Mouse (Mus musculus): ENCODE results near the gene Ndufa8. TPM values are rescaled to one million over a fixed set of nuclear protein-coding genes. Genes with fewer than 3 reads are reported as not detected.
A peak's percentile ranks its signal among the peaks of the same experiment; 100 is the strongest.

Ndufa8 gene
- polyA plus RNA-seq, 1 experiment from 2014 or later = 156 TPM

DNA sequence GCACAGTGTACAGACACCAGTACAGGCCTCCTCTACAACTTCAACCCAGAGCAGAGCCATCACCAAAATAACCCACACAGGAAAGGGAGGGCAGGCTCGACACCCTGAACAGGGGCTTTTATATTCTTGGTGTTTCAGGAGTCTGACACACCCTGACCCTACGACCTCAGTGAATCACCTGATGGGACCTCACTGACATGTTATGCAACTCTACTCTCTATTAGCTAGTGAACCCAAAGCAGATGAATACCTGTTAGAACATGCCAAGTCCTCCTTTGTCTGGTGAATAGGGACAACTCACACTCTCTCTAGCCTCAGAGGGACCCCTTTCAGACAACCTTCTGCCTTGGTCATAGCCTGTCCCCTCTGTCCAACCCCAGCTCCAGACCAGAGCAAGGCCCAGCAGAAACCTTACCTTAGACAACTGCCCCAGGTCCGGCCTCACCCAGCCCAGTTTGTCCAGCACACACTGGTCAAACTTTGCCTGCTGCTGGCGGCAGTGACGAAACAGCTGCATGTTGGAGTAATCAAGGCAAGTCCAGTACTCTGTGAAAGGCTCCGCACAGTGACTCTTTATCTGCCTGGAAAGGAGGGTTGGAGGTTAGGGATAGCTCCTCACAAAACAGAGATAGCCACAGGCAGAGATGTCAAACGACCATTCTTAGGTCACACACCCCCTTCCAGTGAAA, 9.8 kb downstream of the Ndufa8 start:
- Histone ChIP-seq H3K4me2 (no peak overlapping the region), H3K27me3 (no peaks in the 10 kb centered on the region), H3K9me3 (replicated peaks) (no peaks in the 10 kb centered on the region), H3K4me3 (replicated peaks) (no peak overlapping the region), H3K27ac (no peak overlapping the region), H3K4me1 (replicated peaks) (peaks cover 19% of the 10 kb centered on the region), H3K36me3 (peaks cover 66% of the 10 kb centered on the region), H3K9ac (no peak overlapping the region)
- peak; percentile 28 for ATAC-seq (ENCODE audit: low read depth)
- DNase-seq = no peak
- 64% methylated on average over 7 of the region's 7 CpGs for WGBS (ENCODE audit: insufficient replicate concordance)

DNA sequence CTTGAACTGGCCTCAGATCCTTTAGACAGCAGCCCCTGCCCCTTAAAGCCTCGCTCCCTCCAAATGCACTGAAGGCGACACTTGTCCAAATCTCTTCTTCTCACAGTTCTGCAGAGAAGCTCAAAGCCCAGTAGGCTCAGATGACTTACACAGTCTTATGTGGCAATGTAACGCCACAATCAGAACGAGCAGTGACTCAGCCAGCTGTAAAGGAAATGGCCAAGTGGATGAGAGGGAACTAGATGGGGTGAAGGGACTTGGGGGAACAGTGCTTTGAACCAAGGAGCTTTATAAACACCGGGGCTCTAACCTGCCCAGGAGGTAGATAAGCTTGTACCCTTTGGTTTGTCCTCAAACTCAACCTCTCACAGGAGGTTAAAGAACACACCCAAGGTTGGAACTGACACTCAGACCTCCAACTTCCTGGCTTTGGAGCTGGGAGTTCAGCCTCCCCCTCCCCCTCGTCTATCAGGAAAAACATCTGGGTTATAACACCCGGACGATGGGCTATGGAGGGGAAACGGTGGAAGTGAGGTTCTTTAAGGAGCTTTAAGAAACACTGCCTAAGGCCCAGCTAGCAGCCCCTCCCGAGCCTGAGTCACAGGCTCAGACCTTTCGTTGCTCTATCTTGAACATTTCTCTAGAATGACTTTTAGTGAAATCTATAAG, 13.7 kb downstream of the Ndufa8 start:
- Histone ChIP-seq H3K27ac (no peak overlapping the region), H3K4me2 (no peak overlapping the region), H3K4me3 (replicated peaks) (no peak overlapping the region), H3K4me1 (replicated peaks) (peaks cover 8% of the 10 kb centered on the region), H3K9ac (no peak overlapping the region), H3K27me3 (no peaks in the 10 kb centered on the region), H3K9me3 (replicated peaks) (no peaks in the 10 kb centered on the region), H3K36me3 (peaks cover 45% of the 10 kb centered on the region)
- no peak for DNase-seq
- ATAC-seq (ENCODE audit: low read depth) = no peak
- WGBS (ENCODE audit: insufficient replicate concordance) = 26% methylated on average over 11 of the region's 11 CpGs

DNA sequence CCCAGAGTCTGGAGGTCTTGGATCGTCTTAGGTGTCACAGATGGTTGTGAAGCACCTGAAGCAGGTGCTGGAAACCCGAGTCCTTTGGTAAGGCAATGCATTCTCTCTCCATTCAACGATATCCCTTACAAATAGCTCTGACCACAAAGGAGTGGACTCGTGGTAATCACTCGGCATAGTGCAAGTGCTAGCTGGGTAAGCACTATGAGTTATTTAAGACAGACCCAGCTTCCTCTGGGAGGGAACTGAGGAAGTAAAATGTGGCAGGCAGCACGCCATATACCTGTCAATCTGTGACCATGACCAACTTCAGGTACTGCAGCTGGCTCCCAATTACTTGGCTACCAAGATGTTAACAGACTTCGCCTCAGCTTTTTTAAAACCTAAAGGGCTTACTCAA, 14.3 kb downstream of the Ndufa8 start:
- no peak for ATAC-seq (ENCODE audit: low read depth)
- no peaks in the 10 kb centered on the region for H3K27me3 ChIP-seq

DNA sequence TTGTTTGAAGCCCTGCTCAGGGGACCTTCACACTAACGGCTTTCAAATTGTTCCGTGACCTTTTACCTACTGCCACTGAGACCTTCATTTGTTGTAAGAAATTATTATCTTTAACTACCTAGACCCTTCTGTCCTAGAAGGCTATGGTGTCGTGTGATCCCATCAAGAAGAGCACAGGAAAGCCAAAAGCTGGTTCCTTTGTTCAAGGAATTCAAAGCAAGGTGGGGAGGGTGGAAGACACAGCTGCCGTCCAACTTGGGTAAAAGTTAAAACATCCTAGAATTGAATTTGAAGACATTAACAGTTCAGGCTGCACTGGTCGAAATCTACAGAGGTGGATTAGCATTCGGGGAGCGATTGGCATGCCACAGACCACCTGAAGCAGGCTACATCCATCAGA, 15.2 kb downstream of the Ndufa8 start:
- Histone ChIP-seq H3K4me1 (replicated peaks) (peaks cover 4% of the 10 kb centered on the region; the same call in 1 of the 2 replicates), H3K27ac (no peak overlapping the region), H3K9ac (no peak overlapping the region), H3K4me3 (replicated peaks) (no peak overlapping the region), H3K4me2 (no peak overlapping the region), H3K9me3 (replicated peaks) (no peaks in the 10 kb centered on the region), H3K36me3 (peaks cover 33% of the 10 kb centered on the region), H3K27me3 (no peaks in the 10 kb centered on the region)
- no peak for DNase-seq
- WGBS (ENCODE audit: insufficient replicate concordance) = 67% methylated on average over 7 of the region's 7 CpGs
- ATAC-seq (ENCODE audit: low read depth) = no peak

More for the DNA sequence above, 14.3 kb downstream of the Ndufa8 start:
- H3K36me3 ChIP-seq = peaks cover 41% of the 10 kb centered on the region
- no peak overlapping the region for H3K4me2 ChIP-seq
- H3K27ac ChIP-seq = no peak overlapping the region
- no peak for DNase-seq
- no peak overlapping the region for H3K4me3 ChIP-seq (replicated peaks)
- no peaks in the 10 kb centered on the region for H3K9me3 ChIP-seq (replicated peaks)
- WGBS (ENCODE audit: insufficient replicate concordance) = 47% methylated on average over 7 of the region's 7 CpGs
- H3K9ac ChIP-seq = no peak overlapping the region
- peaks cover 7% of the 10 kb centered on the region for H3K4me1 ChIP-seq (replicated peaks)

DNA sequence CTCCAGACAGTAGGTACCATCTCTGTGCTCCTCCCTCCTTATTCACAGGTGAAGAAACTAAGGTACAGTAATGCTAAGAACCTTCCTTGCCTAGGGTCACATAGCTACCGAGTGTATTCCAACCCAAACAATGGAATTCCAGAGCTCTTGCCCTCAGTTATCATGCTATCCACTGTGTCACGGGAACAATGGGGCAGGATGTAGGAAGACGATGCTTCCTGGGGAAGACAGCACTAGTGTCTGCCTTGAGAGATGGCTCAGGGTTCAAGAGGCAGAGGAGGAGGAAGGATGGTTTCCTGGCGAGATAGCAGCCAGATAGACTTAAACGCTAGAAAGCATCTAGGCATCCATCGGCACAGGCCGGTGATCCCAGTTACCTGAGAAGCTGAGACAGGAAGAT, 16.3 kb downstream of the Ndufa8 start:
- 41% methylated on average over 7 of the region's 7 CpGs for WGBS (ENCODE audit: insufficient replicate concordance)
- H3K36me3 ChIP-seq = peaks cover 22% of the 10 kb centered on the region
- H3K4me3 ChIP-seq (replicated peaks) = no peak overlapping the region
- peaks cover 4% of the 10 kb centered on the region; the same call in 1 of the 2 replicates for H3K4me1 ChIP-seq (replicated peaks)
- no peak overlapping the region for H3K9ac ChIP-seq
- H3K27me3 ChIP-seq = no peaks in the 10 kb centered on the region
- DNase-seq (no peak), ATAC-seq (ENCODE audit: low read depth) (no peak)
- H3K9me3 ChIP-seq (replicated peaks) = no peaks in the 10 kb centered on the region
- no peak overlapping the region for H3K4me2 ChIP-seq
- H3K27ac ChIP-seq = no peak overlapping the region

DNA sequence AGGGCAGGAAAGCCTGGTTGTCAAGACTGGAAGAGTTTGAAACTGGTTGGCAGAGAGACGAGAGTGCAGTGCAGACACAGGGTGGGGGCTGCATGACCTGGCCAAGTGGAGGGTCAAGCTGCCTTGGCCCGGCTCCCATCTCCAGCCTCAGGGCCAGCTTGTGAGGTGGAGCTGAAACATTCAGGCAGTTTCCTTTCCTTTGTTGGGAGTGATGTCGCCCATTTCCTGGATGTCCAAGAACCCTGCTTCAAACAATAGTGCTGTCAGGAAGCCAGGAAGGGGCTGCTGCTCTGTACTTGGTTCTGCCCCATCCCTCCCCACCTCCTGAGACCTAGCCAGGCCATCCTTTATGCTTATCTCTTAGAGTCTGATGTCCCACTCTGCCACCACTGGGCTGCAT, 25.9 kb downstream of the Ndufa8 start:
- DNase-seq (no peak), ATAC-seq (ENCODE audit: low read depth) (no peak)
- H3K4me2 ChIP-seq = no peak overlapping the region
- H3K9me3 ChIP-seq (replicated peaks) = no peaks in the 10 kb centered on the region
- no peak overlapping the region for H3K9ac ChIP-seq
- H3K4me1 ChIP-seq (replicated peaks) = no peaks in the 10 kb centered on the region; the same call in 1 of the 2 replicates
- H3K4me3 ChIP-seq (replicated peaks) = no peak overlapping the region
- peaks cover 19% of the 10 kb centered on the region for H3K27me3 ChIP-seq
- no peak overlapping the region for H3K27ac ChIP-seq
- H3K36me3 ChIP-seq = no peaks in the 10 kb centered on the region
- 23% methylated on average over 3 of the region's 3 CpGs for WGBS (ENCODE audit: insufficient replicate concordance)

DNA sequence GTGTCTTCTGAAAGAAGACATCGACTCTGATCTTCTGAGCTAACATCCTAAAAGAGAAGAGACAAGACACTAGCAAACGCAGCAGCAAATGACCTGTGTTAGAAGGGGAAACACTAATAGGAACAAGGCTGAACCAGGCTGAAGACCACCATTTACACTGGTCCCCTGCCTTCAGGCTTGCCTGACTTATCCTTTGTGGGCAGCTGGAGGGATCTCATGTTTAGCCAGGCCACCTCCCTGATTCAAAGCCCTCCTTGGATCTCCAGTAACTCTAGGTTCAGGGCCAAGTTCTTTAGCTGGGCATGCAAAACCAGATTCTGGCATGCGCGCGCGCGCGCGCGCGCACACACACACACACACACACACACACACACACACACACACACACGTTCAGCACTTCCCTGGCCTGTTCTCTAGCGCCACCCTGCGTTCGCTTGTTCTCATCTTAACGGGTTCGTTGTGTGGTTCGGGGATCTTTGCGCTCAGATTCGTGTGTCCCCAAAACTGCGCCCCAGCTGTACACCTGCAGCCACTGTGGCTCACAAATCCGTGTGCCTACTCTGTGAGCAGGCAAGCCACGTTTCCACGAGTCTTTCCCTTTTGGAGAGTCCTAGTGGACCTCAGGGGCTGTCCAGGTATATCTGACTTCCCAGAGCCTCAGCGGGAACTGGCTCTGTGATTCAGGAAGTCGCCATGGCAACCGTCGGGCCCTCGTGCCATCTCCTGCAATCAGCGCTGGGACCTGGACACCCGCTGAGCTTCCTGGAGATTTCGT, 27.6 kb downstream of the Ndufa8 start:
- 15% methylated on average over 32 of the region's 32 CpGs for WGBS (ENCODE audit: insufficient replicate concordance)
- H3K27me3 ChIP-seq = peaks cover 19% of the 10 kb centered on the region
- ATAC-seq (ENCODE audit: low read depth) = no peak
- H3K4me1 ChIP-seq (replicated peaks) = no peaks in the 10 kb centered on the region; the same call in 1 of the 2 replicates
- H3K9me3 ChIP-seq (replicated peaks) = no peaks in the 10 kb centered on the region
- peak; percentile 20 for DNase-seq
- H3K4me3 ChIP-seq (replicated peaks) = no peak overlapping the region
- no peak overlapping the region for H3K9ac ChIP-seq
- no peaks in the 10 kb centered on the region for H3K36me3 ChIP-seq
- no peak overlapping the region for H3K27ac ChIP-seq
- peak overlapping the region; percentile 9; the same call in 1 of the 2 replicates for H3K4me2 ChIP-seq

DNA sequence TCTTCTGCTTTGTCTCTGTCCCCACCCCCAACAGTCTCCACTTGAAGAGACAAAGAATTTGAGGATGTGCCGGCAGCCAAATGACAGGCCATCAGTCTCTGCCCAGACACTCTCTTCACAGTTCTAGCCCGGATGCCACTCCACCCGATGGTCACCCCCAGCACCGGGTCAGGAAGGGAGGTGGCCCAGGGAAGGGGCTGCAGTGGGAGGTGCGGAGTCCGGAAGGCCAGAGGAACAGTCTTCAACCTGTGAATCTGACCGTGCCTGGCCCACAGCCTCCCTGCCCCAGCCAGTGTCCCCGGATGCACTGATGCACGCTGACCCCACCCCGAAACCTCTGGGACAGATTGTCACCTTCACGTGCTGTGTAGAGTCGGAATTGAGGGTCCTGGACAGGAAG, 36.2 kb downstream of the Ndufa8 start:
- H3K4me3 ChIP-seq (replicated peaks) = no peak overlapping the region
- H3K4me1 ChIP-seq (replicated peaks) = peaks cover 10% of the 10 kb centered on the region
- ATAC-seq (ENCODE audit: low read depth) (no peak), DNase-seq (no peak)
- no peaks in the 10 kb centered on the region for H3K9me3 ChIP-seq (replicated peaks)
- H3K36me3 ChIP-seq = no peaks in the 10 kb centered on the region
- no peak overlapping the region for H3K27ac ChIP-seq
- H3K4me2 ChIP-seq = no peak overlapping the region
- WGBS (ENCODE audit: insufficient replicate concordance) = 39% methylated on average over 12 of the region's 12 CpGs
- no peak overlapping the region for H3K9ac ChIP-seq
- H3K27me3 ChIP-seq = peaks cover 44% of the 10 kb centered on the region

DNA sequence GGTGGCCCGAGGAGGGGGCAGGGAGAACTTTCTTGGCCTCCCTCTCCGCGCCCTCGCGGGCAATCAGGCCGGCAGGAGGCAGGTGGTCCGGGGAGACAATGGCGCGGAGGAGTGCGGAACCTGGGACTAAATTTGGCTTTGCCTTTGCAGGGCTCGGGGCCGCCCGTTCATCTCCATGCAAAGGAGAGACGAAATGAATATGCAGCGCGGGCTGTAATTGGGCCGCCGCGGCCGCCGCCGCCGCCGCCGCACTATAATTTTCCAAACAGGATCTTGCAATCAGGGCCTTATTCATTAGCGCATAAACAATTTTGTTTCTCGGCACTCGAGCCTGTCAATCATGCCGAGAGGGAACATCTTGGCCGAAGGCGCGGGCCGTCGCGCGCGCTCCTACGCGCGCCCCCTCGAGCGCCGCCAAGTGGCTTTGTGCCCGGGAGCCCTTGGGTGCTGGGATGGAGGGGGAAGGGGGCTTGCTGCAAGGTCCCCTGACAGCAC, 37.8 kb downstream of the Ndufa8 start:
- peaks cover 46% of the 10 kb centered on the region for H3K27me3 ChIP-seq
- no peak for ATAC-seq (ENCODE audit: low read depth)

DNA sequence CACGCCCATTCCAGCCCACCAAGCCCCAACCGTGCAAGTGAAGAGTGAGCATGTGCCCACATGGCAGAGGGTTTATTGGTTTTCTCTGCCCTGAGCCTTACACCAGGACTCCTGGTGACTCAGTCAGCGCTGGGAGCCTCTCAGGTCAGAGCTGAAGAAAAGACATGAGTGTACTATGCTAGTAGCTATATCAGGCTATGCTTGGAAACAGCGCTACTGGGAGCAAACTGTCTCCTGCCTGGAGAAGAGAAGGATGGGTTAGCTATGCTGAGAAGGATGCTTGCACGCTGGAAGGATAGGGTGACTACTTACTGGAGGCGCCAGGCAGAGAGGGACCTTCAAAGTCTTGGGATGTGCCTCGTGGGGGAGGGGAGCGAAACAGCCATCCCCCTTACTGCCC, 38.6 kb downstream of the Ndufa8 start:
- Histone ChIP-seq H3K4me3 (replicated peaks) (no peak overlapping the region), H3K27me3 (peaks cover 51% of the 10 kb centered on the region), H3K4me1 (replicated peaks) (peaks cover 19% of the 10 kb centered on the region), H3K4me2 (no peak overlapping the region), H3K27ac (no peak overlapping the region), H3K9me3 (replicated peaks) (no peaks in the 10 kb centered on the region), H3K36me3 (no peaks in the 10 kb centered on the region), H3K9ac (no peak overlapping the region)
- WGBS (ENCODE audit: insufficient replicate concordance) = 39% methylated on average over 8 of the region's 8 CpGs
- no peak for ATAC-seq (ENCODE audit: low read depth)
- DNase-seq = no peak

More for the DNA sequence above, 37.8 kb downstream of the Ndufa8 start:
- peak overlapping the region; percentile 13; the same call in 1 of the 2 replicates for H3K9ac ChIP-seq
- H3K4me2 ChIP-seq = peak overlapping the region; percentile 61
- under 1% methylated on average over 44 of the region's 44 CpGs for WGBS (ENCODE audit: insufficient replicate concordance)
- no peak overlapping the region for H3K27ac ChIP-seq
- peaks cover 17% of the 10 kb centered on the region for H3K4me1 ChIP-seq (replicated peaks)
- H3K4me3 ChIP-seq (replicated peaks) = peak overlapping the region; percentile 39
- H3K36me3 ChIP-seq = no peaks in the 10 kb centered on the region
- no peaks in the 10 kb centered on the region for H3K9me3 ChIP-seq (replicated peaks)
- no peak for DNase-seq

DNA sequence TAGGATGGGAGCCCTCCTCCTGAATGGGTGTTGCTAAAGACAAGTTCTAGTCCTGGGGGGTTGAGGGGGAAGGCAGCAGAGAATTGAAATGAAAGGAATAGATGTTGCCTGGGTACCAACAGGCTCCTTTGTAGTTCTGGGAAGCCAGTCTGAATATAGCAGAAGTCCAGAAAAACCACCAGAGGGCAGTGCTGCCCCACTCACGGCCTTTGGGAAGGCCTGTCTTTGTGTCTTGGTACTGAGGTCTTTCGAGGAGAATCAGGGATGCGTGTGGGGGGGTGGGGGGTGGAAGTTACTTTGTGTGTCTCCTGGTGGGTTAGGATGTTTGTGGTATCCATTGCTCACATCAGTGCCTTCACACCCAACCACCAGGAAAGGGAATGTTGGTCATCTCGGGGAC, 39.8 kb downstream of the Ndufa8 start:
- no peaks in the 10 kb centered on the region for H3K36me3 ChIP-seq
- H3K9me3 ChIP-seq (replicated peaks) = no peaks in the 10 kb centered on the region
- ATAC-seq (ENCODE audit: low read depth) (0 out of 2 replicates have a peak, but pooled peaks have one; percentile 23), DNase-seq (peak; percentile 23)
- H3K4me1 ChIP-seq (replicated peaks) = peaks cover 19% of the 10 kb centered on the region
- no peak overlapping the region for H3K4me2 ChIP-seq
- H3K4me3 ChIP-seq (replicated peaks) = no peak overlapping the region
- no peak overlapping the region for H3K9ac ChIP-seq
- no peak overlapping the region for H3K27ac ChIP-seq
- 17% methylated on average over 4 of the region's 4 CpGs for WGBS (ENCODE audit: insufficient replicate concordance)
- peaks cover 51% of the 10 kb centered on the region for H3K27me3 ChIP-seq

Data from liver, embryonic 13.5 days (tissue).